Mouse (Mus musculus): ENCODE measurements at regions not wholly inside any gene's neighbourhood (a gene's known extent, or its start where the extent isn't known, plus 50 kb on each side); places are given as distances from the start of the nearest gene placed in this dataset.

DNA sequence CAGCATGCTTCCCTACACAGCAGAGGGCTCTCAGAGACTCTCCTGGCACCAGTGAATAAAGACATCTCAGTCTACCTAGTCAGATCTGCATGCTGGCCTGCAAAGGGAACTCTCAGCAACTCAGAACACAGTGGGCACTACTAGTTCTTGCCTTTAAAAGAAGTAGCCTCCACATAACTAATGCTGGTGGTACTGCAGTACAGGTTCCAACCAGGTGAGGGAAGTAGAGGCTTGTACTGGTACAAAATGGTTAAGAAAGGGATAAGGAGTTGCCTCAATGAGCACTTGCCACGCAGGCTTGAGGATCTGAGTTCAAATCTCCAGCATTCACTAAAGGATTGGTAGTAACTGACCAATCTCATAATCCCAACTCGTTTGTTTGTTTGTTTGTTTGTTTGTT is 127.7 kb downstream of the Gm4791 start:
- no peaks in the 10 kb centered on the region for H3K27me3 ChIP-seq (replicated peaks)
- H3K9me3 ChIP-seq, result 0 out of 2 replicates have a peak, but pooled peaks cover 15% of the 10 kb centered on the region
- H3K4me1 ChIP-seq, result no peaks in the 10 kb centered on the region
- TF ChIP-seq FLI1 (IDR thresholded peaks at IDR 0.05; ENCODE audit: low read length) (no peak), GATA1 (IDR thresholded peaks at IDR 0.05; ENCODE audit: borderline replicate concordance, low read length) (no peak)
- H3K4me3 ChIP-seq (replicated peaks), result no peak overlapping the region
- H3K36me3 ChIP-seq (replicated peaks; ENCODE audit: low read length), result no peaks in the 10 kb centered on the region

DNA sequence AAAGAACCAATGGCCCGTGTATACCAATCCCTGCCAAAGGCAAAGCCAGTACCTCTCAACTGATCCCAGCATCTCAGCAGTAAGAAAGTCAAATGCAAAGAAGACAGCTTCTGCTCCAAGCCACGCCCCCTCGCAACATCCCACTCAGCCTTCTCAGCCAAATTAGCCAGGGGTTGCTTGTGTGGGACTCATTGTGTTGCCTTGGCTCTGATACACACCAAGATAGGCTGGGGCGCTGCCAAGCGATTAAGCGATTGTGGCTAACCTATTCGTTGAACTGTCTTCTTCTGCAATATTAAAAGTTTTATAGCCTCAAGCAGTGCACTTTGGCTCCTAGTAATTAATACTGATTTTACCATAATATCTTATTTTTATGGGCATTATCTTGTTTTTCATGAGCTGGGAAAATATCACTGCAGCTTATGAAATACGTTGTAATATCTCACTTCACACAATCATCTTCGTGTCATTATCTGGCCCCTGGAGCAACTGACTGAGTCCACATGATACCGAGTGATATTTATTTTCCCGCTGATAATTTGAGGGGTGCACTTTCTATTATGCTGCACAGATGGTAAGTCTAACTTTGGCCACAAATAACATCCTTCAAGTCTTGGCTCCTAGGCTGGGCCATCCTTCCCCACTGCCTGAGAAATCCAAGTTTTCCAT is 129.3 kb downstream of the Gm4791 start:
- 0 out of 2 replicates have a peak, but pooled peaks cover 11% of the 10 kb centered on the region for H3K9me3 ChIP-seq
- H3K36me3 ChIP-seq (replicated peaks; ENCODE audit: low read length), result no peaks in the 10 kb centered on the region
- no peak overlapping the region for H3K4me3 ChIP-seq (replicated peaks)
- no peaks in the 10 kb centered on the region for H3K4me1 ChIP-seq
- TF ChIP-seq GATA1 (IDR thresholded peaks at IDR 0.05; ENCODE audit: borderline replicate concordance, low read length) (no peak), FLI1 (IDR thresholded peaks at IDR 0.05; ENCODE audit: low read length) (no peak)
- H3K27me3 ChIP-seq (replicated peaks), result no peaks in the 10 kb centered on the region

DNA sequence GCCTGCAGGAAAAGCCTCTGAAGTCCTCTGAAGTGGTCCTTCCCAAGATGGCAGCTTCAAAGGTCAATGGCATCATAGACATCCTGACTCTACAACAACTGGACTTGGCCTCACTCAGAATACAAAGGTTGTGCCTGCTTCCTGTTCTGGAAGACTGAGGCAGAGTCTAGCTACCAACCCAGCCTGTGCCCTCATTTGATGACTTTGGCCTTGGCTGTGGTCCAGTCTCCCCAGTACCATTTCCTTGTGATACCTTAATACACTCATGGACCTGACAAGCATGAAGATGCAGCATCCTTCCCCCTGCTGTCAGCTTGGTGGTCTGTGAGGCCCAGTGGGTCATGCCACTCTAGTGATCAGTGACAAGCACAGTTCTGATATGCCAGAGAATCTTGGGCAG is 130.6 kb downstream of the Gm4791 start:
- TF ChIP-seq GATA1 (IDR thresholded peaks at IDR 0.05; ENCODE audit: borderline replicate concordance, low read length) (no peak), FLI1 (IDR thresholded peaks at IDR 0.05; ENCODE audit: low read length) (no peak)
- Histone ChIP-seq H3K36me3 (replicated peaks; ENCODE audit: low read length) (no peaks in the 10 kb centered on the region), H3K4me1 (no peaks in the 10 kb centered on the region), H3K27me3 (replicated peaks) (no peaks in the 10 kb centered on the region), H3K4me3 (replicated peaks) (no peak overlapping the region), H3K9me3 (0 out of 2 replicates have a peak, but pooled peaks cover 11% of the 10 kb centered on the region)

DNA sequence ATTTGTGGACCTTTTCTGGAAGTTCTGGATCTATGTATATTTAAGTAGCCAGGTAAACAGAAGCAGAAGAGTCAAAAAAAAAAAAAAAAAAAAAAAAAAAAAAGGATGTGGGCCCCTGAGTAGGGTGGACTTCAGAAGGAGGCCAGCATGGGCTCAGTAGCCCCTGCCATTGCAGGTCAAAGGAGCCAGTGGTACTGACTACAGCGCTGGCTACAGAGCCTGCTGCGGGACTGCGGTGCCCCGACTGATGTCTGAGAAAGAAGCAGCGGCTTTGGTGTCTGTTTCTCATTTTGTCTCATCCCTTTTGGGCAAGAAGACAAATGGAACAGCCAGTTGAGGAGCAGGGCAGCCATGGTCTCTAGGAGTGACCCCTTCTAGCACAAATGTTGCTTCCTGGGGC is 134.9 kb downstream of the Gm4791 start:
- no peaks in the 10 kb centered on the region for H3K4me1 ChIP-seq
- H3K27me3 ChIP-seq (replicated peaks), result no peaks in the 10 kb centered on the region
- H3K4me3 ChIP-seq (replicated peaks), result no peak overlapping the region
- no peaks in the 10 kb centered on the region for H3K36me3 ChIP-seq (replicated peaks; ENCODE audit: low read length)
- no peak for TF ChIP-seq FLI1 (IDR thresholded peaks at IDR 0.05; ENCODE audit: low read length)
- TF ChIP-seq GATA1 (IDR thresholded peaks at IDR 0.05; ENCODE audit: borderline replicate concordance, low read length), result no peak
- H3K9me3 ChIP-seq, result 0 out of 2 replicates have a peak, but pooled peaks cover 9% of the 10 kb centered on the region

DNA sequence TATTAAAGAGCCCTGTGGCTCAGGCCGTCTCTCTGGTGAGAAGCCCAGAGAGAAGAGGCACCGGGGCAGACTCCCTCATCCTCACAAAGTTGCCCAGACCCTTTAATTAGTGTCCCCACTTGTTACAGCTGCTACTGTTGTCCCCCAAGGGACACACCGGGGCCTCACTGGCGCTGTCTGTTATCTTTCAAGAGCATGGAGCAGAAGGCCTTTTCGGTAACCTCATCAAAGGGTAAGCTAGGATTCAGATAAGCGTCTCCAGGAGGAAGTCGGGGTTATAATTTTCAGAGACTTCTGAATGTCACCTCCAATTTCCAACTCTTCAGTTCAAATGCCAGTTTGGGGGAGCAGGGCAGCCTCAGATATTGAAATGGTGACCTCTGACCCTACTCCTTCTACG is 135.3 kb downstream of the Gm4791 start:
- Histone ChIP-seq H3K9me3 (0 out of 2 replicates have a peak, but pooled peaks cover 9% of the 10 kb centered on the region), H3K4me3 (replicated peaks) (no peak overlapping the region), H3K36me3 (replicated peaks; ENCODE audit: low read length) (no peaks in the 10 kb centered on the region), H3K4me1 (no peaks in the 10 kb centered on the region), H3K27me3 (replicated peaks) (no peaks in the 10 kb centered on the region)
- no peak for TF ChIP-seq FLI1 (IDR thresholded peaks at IDR 0.05; ENCODE audit: low read length)
- TF ChIP-seq GATA1 (IDR thresholded peaks at IDR 0.05; ENCODE audit: borderline replicate concordance, low read length), result no peak

DNA sequence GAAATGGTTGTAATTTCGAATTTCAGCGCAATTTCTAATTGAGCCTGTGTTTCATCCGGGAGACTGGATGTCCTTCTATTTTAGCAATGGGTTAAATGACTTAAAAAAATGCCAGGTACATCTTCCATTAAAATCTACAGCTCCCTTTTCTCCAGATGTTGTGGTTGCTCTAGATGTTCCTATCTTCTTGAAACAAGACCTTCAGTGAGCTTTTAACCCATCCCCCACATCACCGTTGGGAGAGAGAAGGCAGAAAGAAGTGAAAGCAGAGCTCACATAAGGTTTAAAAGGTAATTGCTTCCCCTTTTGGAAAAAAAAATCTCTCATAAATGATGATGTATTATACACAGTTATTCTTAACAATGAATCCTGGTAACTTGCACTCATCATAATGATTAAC is 135.9 kb downstream of the Gm4791 start:
- H3K27me3 ChIP-seq (replicated peaks), result no peaks in the 10 kb centered on the region
- 0 out of 2 replicates have a peak, but pooled peaks cover 3% of the 10 kb centered on the region for H3K9me3 ChIP-seq
- no peak for TF ChIP-seq FLI1 (IDR thresholded peaks at IDR 0.05; ENCODE audit: low read length)
- TF ChIP-seq GATA1 (IDR thresholded peaks at IDR 0.05; ENCODE audit: borderline replicate concordance, low read length), result no peak
- no peaks in the 10 kb centered on the region for H3K4me1 ChIP-seq
- H3K36me3 ChIP-seq (replicated peaks; ENCODE audit: low read length), result no peaks in the 10 kb centered on the region
- H3K4me3 ChIP-seq (replicated peaks), result no peak overlapping the region

DNA sequence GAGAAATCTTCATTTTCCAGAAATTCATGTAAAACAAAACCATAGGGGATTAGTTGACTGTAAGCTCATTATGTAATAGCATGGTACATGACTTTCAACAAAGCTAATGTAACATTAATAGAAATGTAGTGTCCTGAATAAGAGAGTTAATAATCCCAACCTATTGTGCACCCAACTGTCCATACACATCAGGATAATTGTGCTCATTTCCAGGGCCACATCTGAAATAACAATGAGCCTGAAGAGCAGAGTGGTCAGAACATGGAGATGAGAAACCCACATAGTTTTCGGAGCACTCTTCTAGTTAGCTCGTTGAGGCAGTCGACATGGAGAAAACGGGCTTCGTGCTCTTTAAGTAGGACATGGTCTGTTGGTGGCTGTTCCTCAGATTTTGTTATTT is 138.1 kb downstream of the Gm4791 start:
- H3K4me1 ChIP-seq, result no peaks in the 10 kb centered on the region
- no peak overlapping the region for H3K4me3 ChIP-seq (replicated peaks)
- no peaks in the 10 kb centered on the region for H3K27me3 ChIP-seq (replicated peaks)
- no peaks in the 10 kb centered on the region for H3K9me3 ChIP-seq
- no peaks in the 10 kb centered on the region for H3K36me3 ChIP-seq (replicated peaks; ENCODE audit: low read length)
- TF ChIP-seq FLI1 (IDR thresholded peaks at IDR 0.05; ENCODE audit: low read length) (no peak), GATA1 (IDR thresholded peaks at IDR 0.05; ENCODE audit: borderline replicate concordance, low read length) (no peak)

DNA sequence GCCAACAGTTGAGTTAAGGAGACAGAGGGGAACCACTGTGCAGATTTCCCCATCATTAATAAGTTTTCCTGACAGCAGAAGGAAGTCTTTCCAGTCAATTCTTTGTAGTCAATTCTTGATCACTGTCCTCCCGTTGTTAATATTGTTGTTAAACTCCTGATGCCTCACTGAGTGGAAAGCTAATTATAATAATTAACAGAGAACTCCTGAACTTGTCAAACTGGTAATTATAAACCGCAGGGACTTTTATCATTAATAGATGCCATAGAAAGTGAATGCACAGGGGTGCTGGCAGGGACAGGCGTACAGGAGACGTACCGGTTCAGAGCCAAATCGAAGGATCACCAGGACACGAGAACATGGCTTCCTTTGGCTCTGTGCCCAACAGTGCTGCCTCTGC is 154.9 kb downstream of the Gm4791 start:
- no peaks in the 10 kb centered on the region for H3K4me1 ChIP-seq
- H3K9me3 ChIP-seq, result peaks cover 10% of the 10 kb centered on the region; the same call in 1 of the 2 replicates
- TF ChIP-seq FLI1 (IDR thresholded peaks at IDR 0.05; ENCODE audit: low read length) (no peak), GATA1 (IDR thresholded peaks at IDR 0.05; ENCODE audit: borderline replicate concordance, low read length) (no peak)
- no peak overlapping the region for H3K4me3 ChIP-seq (replicated peaks)
- H3K27me3 ChIP-seq (replicated peaks), result no peaks in the 10 kb centered on the region
- no peaks in the 10 kb centered on the region for H3K36me3 ChIP-seq (replicated peaks; ENCODE audit: low read length)

DNA sequence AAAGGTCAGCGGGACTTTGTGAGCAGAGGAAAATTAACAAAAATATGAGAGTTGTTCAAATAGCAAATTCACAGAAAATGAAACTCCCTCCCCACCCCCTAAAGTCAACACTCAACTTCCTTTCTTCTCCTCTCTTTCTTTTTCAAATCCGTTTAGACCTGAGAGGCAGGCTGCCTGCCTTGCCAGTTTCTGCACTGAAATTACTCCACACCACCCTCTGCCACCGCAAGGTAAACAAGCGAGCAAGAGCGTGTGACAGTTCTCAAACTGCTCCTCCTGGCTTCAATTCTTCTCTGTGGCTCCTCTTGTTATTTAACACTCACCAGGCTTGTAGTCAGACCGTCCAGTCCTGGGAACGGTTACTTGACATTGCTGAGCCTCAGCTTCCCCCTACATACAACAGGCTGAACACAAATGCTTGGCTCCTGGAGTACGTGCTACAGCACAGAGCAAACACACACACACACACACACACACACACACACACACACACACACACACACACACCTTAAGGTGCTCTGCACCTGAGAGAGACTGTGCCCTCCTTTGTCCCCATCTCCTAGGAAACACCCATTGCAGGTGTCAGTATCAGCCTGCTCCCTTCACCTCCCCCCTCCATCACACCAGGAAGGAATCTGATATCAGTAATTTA is 167.1 kb downstream of the Gm4791 start:
- Histone ChIP-seq H3K9me3 (peaks cover 38% of the 10 kb centered on the region), H3K4me3 (replicated peaks) (no peak overlapping the region), H3K4me1 (no peaks in the 10 kb centered on the region), H3K36me3 (replicated peaks; ENCODE audit: low read length) (no peaks in the 10 kb centered on the region), H3K27me3 (replicated peaks) (no peaks in the 10 kb centered on the region)
- TF ChIP-seq GATA1 (IDR thresholded peaks at IDR 0.05; ENCODE audit: borderline replicate concordance, low read length) (no peak), FLI1 (IDR thresholded peaks at IDR 0.05; ENCODE audit: low read length) (no peak)

DNA sequence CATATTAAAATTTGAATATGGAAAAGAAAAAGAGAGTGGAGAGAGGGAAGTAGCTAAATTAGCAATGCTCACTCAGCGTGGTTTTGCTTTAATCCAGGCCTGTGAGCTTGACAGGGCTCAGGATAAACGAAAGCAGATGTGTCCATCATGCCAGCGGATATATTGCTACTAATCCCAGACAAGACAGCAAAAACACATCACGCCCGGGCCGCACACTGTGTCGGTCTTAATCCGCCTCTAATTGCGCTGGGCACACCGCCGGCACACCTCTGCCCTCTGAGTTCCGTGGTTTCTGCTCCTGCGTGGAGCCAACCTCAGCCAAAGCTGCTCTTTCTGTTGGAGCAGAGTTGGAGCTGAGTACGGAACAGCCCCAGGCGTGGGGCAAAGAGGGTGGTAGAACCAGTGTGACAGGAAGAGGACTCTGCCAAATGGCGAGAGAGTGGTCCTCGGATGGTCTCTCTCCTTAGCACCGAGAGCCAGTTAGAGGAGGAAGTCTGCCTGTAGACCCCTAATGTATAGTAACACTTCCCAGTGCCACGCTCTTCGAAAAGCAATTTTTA is 169.2 kb downstream of the Gm4791 start:
- no peak for TF ChIP-seq FLI1 (IDR thresholded peaks at IDR 0.05; ENCODE audit: low read length)
- no peak for TF ChIP-seq GATA1 (IDR thresholded peaks at IDR 0.05; ENCODE audit: borderline replicate concordance, low read length)

More for the DNA sequence above, 169.2 kb downstream of the Gm4791 start:
- Histone ChIP-seq H3K4me3 (replicated peaks) (no peak overlapping the region), H3K27me3 (replicated peaks) (no peaks in the 10 kb centered on the region), H3K36me3 (replicated peaks; ENCODE audit: low read length) (no peaks in the 10 kb centered on the region), H3K9me3 (peaks cover 38% of the 10 kb centered on the region), H3K4me1 (no peaks in the 10 kb centered on the region)
